Mouse (Mus musculus): ENCODE data around the gene Otulinl.

GRCm38 (mm10) chr15:27618778-27619533, 62.4 kb downstream of the Otulinl start:
- peak; percentile 88; the same call in 1 of the 3 replicates for TF ChIP-seq GATA1 (IDR thresholded peaks at IDR 0.05; ENCODE audit: borderline replicate concordance, low read length)
- no peak for TF ChIP-seq FLI1 (IDR thresholded peaks at IDR 0.05; ENCODE audit: low read length)
